Mouse (Mus musculus) hindbrain, embryonic 14.5 days (tissue): ENCODE data around the gene Exog. TPM values are rescaled to one million over a fixed set of nuclear protein-coding genes. Genes with fewer than 3 reads are reported as not detected.

Source experiments
- ATAC-seq: fragments of 200-750 bp; cut with Nextera tagmentation; 2 replicates; pipeline ENCODE4 v1.8.0; 2017; ENCODE audit warnings: moderate number of reproducible peaks, mild to moderate bottlenecking, moderate TSS enrichment, moderate library complexity; ENCODE audit not compliant: low FRiP score
- DNase-seq: peaks from one replicate; pipeline ENCODE4 v3.0.0-alpha.2; 2015; ENCODE audit warnings: low spot score
- H3K27ac ChIP-seq: fragments of 300-500 bp; sonication (generic); 2 replicates; pipeline ENCODE4 v1.5.1; 2014; ENCODE audit warnings: mild to moderate bottlenecking, moderate library complexity
- H3K27me3 ChIP-seq: fragments of 300-500 bp; sonication (generic); 2 replicates; pipeline ENCODE4 v1.6.1; 2014; ENCODE audit warnings: mild to moderate bottlenecking, low read length, mixed read lengths; ENCODE audit not compliant: control insufficient read depth, insufficient read depth
- H3K36me3 ChIP-seq: fragments of 300-500 bp; sonication (generic); replicated peaks from 2 replicates; pipeline ENCODE4 v1.6.1; 2014; ENCODE audit not compliant: control insufficient read depth, insufficient read depth
- H3K4me1 ChIP-seq: fragments of 300-500 bp; sonication (generic); replicated peaks from 2 replicates; pipeline ENCODE4 v1.6.1; 2014; ENCODE audit warnings: antibody characterized with exemption, low read length, mixed read lengths; ENCODE audit not compliant: control insufficient read depth, insufficient read depth
- H3K4me2 ChIP-seq: fragments of 300-500 bp; sonication (generic); replicated peaks from 2 replicates; pipeline ENCODE4 v1.6.1; 2014; ENCODE audit warnings: mild to moderate bottlenecking, moderate library complexity
- H3K4me3 ChIP-seq: fragments of 300-500 bp; sonication (generic); replicated peaks from 2 replicates; pipeline ENCODE4 v1.5.1; 2014; ENCODE audit warnings: mild to moderate bottlenecking, low read length
- H3K9ac ChIP-seq: fragments of 300-500 bp; sonication (generic); 2 replicates; pipeline ENCODE4 v1.6.1; 2014
- H3K9me3 ChIP-seq: fragments of 300-500 bp; sonication (generic); 2 replicates; pipeline ENCODE4 v1.6.1; 2016; ENCODE audit warnings: low read length; ENCODE audit not compliant: control insufficient read depth
- WGBS: fragments of 180-500 bp; shearing (Covaris S2); extraction: QIAGEN DNeasy Blood & Tissue Kit; methylation state at CpG from one replicate; pipeline ENCODE4 v1.1.7; 2014; 5-methylcytosine and 5-hydroxymethylcytosine counted together
- polyA plus RNA-seq: library from polyadenylated mRNA; unstranded; fragments of >200 nt; fragmentation: Nextera tagmentation; extraction: Ambion mirVana; gene quantifications from 2 replicates; pipeline ENCODE4 v1.2.1, GENCODE M21; 2014

Gene Exog
- polyA plus RNA-seq, 1 experiment from 2014 or later: 52.7 TPM

- Histone ChIP-seq H3K4me2 (no peak overlapping the region), H3K36me3 (no peaks in the 10 kb centered on the region), H3K4me1 (peaks cover 7% of the 10 kb centered on the region; the same call in 1 of the 2 replicates), H3K27me3 (0 out of 2 replicates have a peak, but pooled peaks cover 7% of the 10 kb centered on the region), H3K9me3 (no peaks in the 10 kb centered on the region), H3K27ac (no peak overlapping the region), H3K4me3 (no peak overlapping the region), H3K9ac (no peak overlapping the region)
- 88% methylated on average over 9 of the region's 9 CpGs for WGBS
- no peak for DNase-seq
- ATAC-seq: no peak
Measured at GRCm38 (mm10) chr9:119512993-119513392, 68.2 kb downstream of the Exog start.

DNA sequence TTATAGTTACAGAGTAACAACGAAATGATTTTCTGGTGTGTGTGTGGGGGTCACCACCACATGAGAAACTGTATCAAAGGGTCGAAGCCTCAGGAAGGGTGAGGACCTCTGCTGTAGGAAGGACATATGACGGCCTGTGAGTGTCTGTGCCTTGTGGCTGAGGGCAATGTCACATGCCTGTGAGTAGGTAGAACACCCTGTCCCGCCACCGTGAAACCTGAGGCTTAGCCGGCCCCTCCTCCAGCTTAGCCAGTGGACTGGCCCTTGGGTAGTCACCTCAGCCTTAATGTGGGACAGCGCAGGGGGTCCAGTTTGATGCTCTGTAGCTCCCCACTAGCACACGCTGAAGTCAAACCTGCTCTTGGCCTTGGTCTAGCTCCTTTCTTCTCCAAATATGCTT, 69.1 kb downstream of the Exog start:
- H3K4me1 ChIP-seq: peaks cover 7% of the 10 kb centered on the region; the same call in 1 of the 2 replicates
- 0 out of 2 replicates have a peak, but pooled peaks cover 12% of the 10 kb centered on the region for H3K27me3 ChIP-seq
- H3K9ac ChIP-seq: no peak overlapping the region
- H3K4me2 ChIP-seq: no peak overlapping the region
- no peaks in the 10 kb centered on the region for H3K9me3 ChIP-seq
- ATAC-seq (no peak), DNase-seq (no peak)
- H3K36me3 ChIP-seq: no peaks in the 10 kb centered on the region
- WGBS: 87% methylated on average over 8 of the region's 8 CpGs
- H3K4me3 ChIP-seq: no peak overlapping the region
- H3K27ac ChIP-seq: no peak overlapping the region

GRCm38 (mm10) chr9:119514986-119515385, 70.2 kb downstream of the Exog start:
- ATAC-seq: no peak
- WGBS: 88% methylated on average over 8 of the region's 8 CpGs

More at GRCm38 (mm10) chr9:119514986-119515385, 70.2 kb downstream of the Exog start:
- DNase-seq: no peak
- no peak overlapping the region for H3K27ac ChIP-seq
- no peaks in the 10 kb centered on the region for H3K36me3 ChIP-seq
- no peaks in the 10 kb centered on the region for H3K9me3 ChIP-seq
- 0 out of 2 replicates have a peak, but pooled peaks cover 12% of the 10 kb centered on the region for H3K27me3 ChIP-seq
- no peak overlapping the region for H3K4me2 ChIP-seq
- no peak overlapping the region for H3K4me3 ChIP-seq
- H3K9ac ChIP-seq: no peak overlapping the region
- H3K4me1 ChIP-seq: peaks cover 7% of the 10 kb centered on the region; the same call in 1 of the 2 replicates

Other genes starting within 250 kb of the Exog start
- not detected in 2 replicates for gene Slc22a13, start 235.8 kb upstream of the Exog start, polyA plus RNA-seq
- 16.1 and 16.3 TPM in 2 replicates for gene Oxsr1, start 122.5 kb upstream of the Exog start, polyA plus RNA-seq
- 94.0 and 101 TPM in 2 replicates for gene Acaa1a, start 105.3 kb upstream of the Exog start, polyA plus RNA-seq
- gene Myd88, start 103.5 kb upstream of the Exog start, polyA plus RNA-seq: 7.1 and 8.0 TPM in 2 replicates
- 3.8 and 4.8 TPM in 2 replicates for gene Xylb, start 87.6 kb upstream of the Exog start, polyA plus RNA-seq
- not detected in 2 replicates for gene Slc22a14, start 79.4 kb upstream of the Exog start, polyA plus RNA-seq
- gene Acvr2b, start 42.8 kb upstream of the Exog start, polyA plus RNA-seq: 45.4 and 49.3 TPM in 2 replicates
- 0.12 and 0.20 TPM in 2 replicates for gene Scn5a, start 134.1 kb downstream of the Exog start, polyA plus RNA-seq